Mouse (Mus musculus) MEL (cell line): ENCODE data around the gene Nap1l5. TPM values are rescaled to one million over a fixed set of nuclear protein-coding genes. Genes with fewer than 3 reads are reported as not detected.

ENCODE experiments used
- DNase-seq: peaks from one replicate; pipeline ENCODE4 v3.0.0; 2011; ENCODE audit warnings: low read depth, low spot score
- H3K27ac ChIP-seq: 2 replicates; pipeline ENCODE4 v1.5.1; 2012; ENCODE audit warnings: low read depth, mild to moderate bottlenecking, control low read depth, low read length, moderate library complexity; ENCODE audit not compliant: control insufficient read depth
- H3K27me3 ChIP-seq, 2 experiments: fragments of 150-350 bp in 1 of 2; sonication (generic) in 1 of 2; 2 replicates each; pipeline ENCODE4 v1.6.1; 2012; ENCODE audit warnings: low read length in 2 of 2, mild to moderate bottlenecking in 2 of 2, improper control_type of control experiment in 1 of 2, moderate library complexity in 1 of 2; ENCODE audit not compliant: insufficient read depth in 2 of 2, control insufficient read depth in 1 of 2
- H3K36me3 ChIP-seq, 2 experiments: 2 replicates each; pipeline ENCODE4 v1.6.1; 2012 to 2014; ENCODE audit warnings: low read length in 2 of 2, improper control_type of control experiment in 1 of 2, inconsistent platforms in 1 of 2, mild to moderate bottlenecking in 1 of 2; ENCODE audit not compliant: insufficient read depth in 2 of 2, control insufficient read depth in 1 of 2
- H3K4me1 ChIP-seq, 2 experiments: fragments of 150-350 bp in 1 of 2; sonication (generic) in 1 of 2; 2 replicates each; pipeline ENCODE4 v1.6.1; 2012; ENCODE audit warnings: low read length in 2 of 2, improper control_type of control experiment in 1 of 2, mild to moderate bottlenecking in 1 of 2; ENCODE audit not compliant: insufficient read depth in 2 of 2, control insufficient read depth in 1 of 2
- H3K4me3 ChIP-seq, 2 experiments: fragments of 150-350 bp in 1 of 2; sonication (generic) in 1 of 2; 2 replicates each; pipeline ENCODE4 v1.5.1; 2012; ENCODE audit warnings: low read depth in 2 of 2, low read length in 2 of 2, mild to moderate bottlenecking in 2 of 2, moderate library complexity in 2 of 2, control low read depth in 1 of 2, improper control_type of control experiment in 1 of 2; ENCODE audit not compliant: control insufficient read depth in 1 of 2, insufficient read depth in 1 of 2
- H3K79me2 ChIP-seq: 2 replicates; pipeline ENCODE4 v1.6.1; 2012; ENCODE audit warnings: mild to moderate bottlenecking, low read length, moderate library complexity; ENCODE audit not compliant: control insufficient read depth, poor library complexity, insufficient read depth
- H3K9ac ChIP-seq: 2 replicates; pipeline ENCODE4 v1.6.1; 2012; ENCODE audit warnings: low read depth, mild to moderate bottlenecking, control low read depth, low read length, moderate library complexity; ENCODE audit not compliant: control insufficient read depth, poor library complexity, severe bottlenecking
- H3K9me3 ChIP-seq: fragments of 150-350 bp; sonication (generic); replicated peaks from 2 replicates; pipeline ENCODE4 v1.6.1; 2012; ENCODE audit warnings: mild to moderate bottlenecking, low read length, improper control_type of control experiment, moderate library complexity; ENCODE audit not compliant: insufficient read depth
- CHD1 ChIP-seq: IDR thresholded peaks from 2 replicates; pipeline ENCODE4 v1.6.1; 2012; ENCODE audit warnings: low read depth, mild to moderate bottlenecking, inconsistent platforms, low read length, improper control_type of control experiment
- CHD2 ChIP-seq: IDR thresholded peaks from 2 replicates; pipeline ENCODE4 v1.6.1; 2011; ENCODE audit warnings: low read length, improper control_type of control experiment
- CTCF ChIP-seq, 3 experiments: IDR thresholded peaks in 2 of 3; conservative IDR thresholded peaks in 1 of 3; 2 replicates each; pipeline ENCODE4 v1.5.1; 2011 to 2012; ENCODE audit warnings: low read length in 3 of 3, low read depth in 2 of 3, mild to moderate bottlenecking in 2 of 3, improper control_type of control experiment in 1 of 3, inconsistent platforms in 1 of 3, mixed read lengths in 1 of 3, moderate library complexity in 1 of 3; ENCODE audit not compliant: control insufficient read depth in 1 of 3, insufficient read depth in 1 of 3, poor library complexity in 1 of 3, severe bottlenecking in 1 of 3
- E2F4 ChIP-seq: IDR thresholded peaks from 2 replicates; pipeline ENCODE4 v1.6.1; 2011; ENCODE audit warnings: low read depth, low read length, improper control_type of control experiment, borderline replicate concordance
- EP300 ChIP-seq, 2 experiments: IDR thresholded peaks; 2 replicates each; pipeline ENCODE4 v1.6.1; 2011; ENCODE audit warnings: improper control_type of control experiment in 2 of 2, low read length in 2 of 2, low read depth in 1 of 2, mild to moderate bottlenecking in 1 of 2
- ETS1 ChIP-seq: IDR thresholded peaks from 2 replicates; pipeline ENCODE4 v1.6.1; 2012; ENCODE audit warnings: low read depth, mild to moderate bottlenecking, inconsistent platforms, low read length, improper control_type of control experiment, moderate library complexity
- GATA1 ChIP-seq: IDR thresholded peaks from 2 replicates; pipeline ENCODE4 v1.6.1; 2011; ENCODE audit warnings: low read depth, low read length, improper control_type of control experiment
- HCFC1 ChIP-seq: IDR thresholded peaks from 2 replicates; pipeline ENCODE4 v1.6.1; 2012; ENCODE audit warnings: low read depth, mild to moderate bottlenecking, inconsistent platforms, low read length, improper control_type of control experiment, moderate library complexity
- MXI1 ChIP-seq: IDR thresholded peaks from 2 replicates; pipeline ENCODE4 v1.6.1; 2011; ENCODE audit warnings: mild to moderate bottlenecking, low read depth, low read length, improper control_type of control experiment
- MYB ChIP-seq: IDR thresholded peaks from 2 replicates; pipeline ENCODE4 v1.6.1; 2011; ENCODE audit warnings: mild to moderate bottlenecking, low read depth, low read length, improper control_type of control experiment
- NELFE ChIP-seq: IDR thresholded peaks from 2 replicates; pipeline ENCODE4 v1.6.1; 2011; ENCODE audit warnings: low read depth, low read length, improper control_type of control experiment
- POLR2A ChIP-seq, 2 experiments: IDR thresholded peaks; 2 replicates each; pipeline ENCODE4 v1.6.1; 2011 to 2012; ENCODE audit warnings: low read length in 2 of 2, mild to moderate bottlenecking in 2 of 2, control low read depth in 1 of 2, improper control_type of control experiment in 1 of 2, low read depth in 1 of 2, moderate library complexity in 1 of 2; ENCODE audit not compliant: control insufficient read depth in 1 of 2, insufficient read depth in 1 of 2, poor library complexity in 1 of 2
- POLR2AphosphoS2 ChIP-seq: IDR thresholded peaks from 2 replicates; pipeline ENCODE4 v1.6.1; 2011; ENCODE audit warnings: low read length, improper control_type of control experiment
- POLR2AphosphoS5 ChIP-seq: IDR thresholded peaks from 2 replicates; pipeline ENCODE4 v1.6.1; 2012; ENCODE audit warnings: low read depth, borderline replicate concordance, mild to moderate bottlenecking, inconsistent platforms, low read length, moderate library complexity, mixed read lengths
- RAD21 ChIP-seq: IDR thresholded peaks from 2 replicates; pipeline ENCODE4 v1.6.1; 2011; ENCODE audit warnings: mild to moderate bottlenecking, low read depth, low read length, improper control_type of control experiment
- RCOR1 ChIP-seq: IDR thresholded peaks from 2 replicates; pipeline ENCODE4 v1.6.1; 2012; ENCODE audit warnings: low read depth, mild to moderate bottlenecking, inconsistent platforms, low read length, improper control_type of control experiment
- SMC3 ChIP-seq: IDR thresholded peaks from 2 replicates; pipeline ENCODE4 v1.6.1; 2011; ENCODE audit warnings: low read depth, low read length, improper control_type of control experiment
- TAL1 ChIP-seq: IDR thresholded peaks from 2 replicates; pipeline ENCODE4 v1.6.1; 2012; ENCODE audit warnings: mild to moderate bottlenecking, inconsistent platforms, low read length, moderate library complexity, mixed read lengths
- TCF12 ChIP-seq: IDR thresholded peaks from 2 replicates; pipeline ENCODE4 v1.6.1; 2014; ENCODE audit warnings: low read depth, mild to moderate bottlenecking, inconsistent platforms, low read length, improper control_type of control experiment, moderate library complexity
- UBTF ChIP-seq: IDR thresholded peaks from 2 replicates; pipeline ENCODE4 v1.6.1; 2012; ENCODE audit warnings: low read depth, mild to moderate bottlenecking, inconsistent platforms, low read length, improper control_type of control experiment, moderate library complexity, borderline replicate concordance; ENCODE audit not compliant: insufficient read depth
- USF2 ChIP-seq, 2 experiments: IDR thresholded peaks; 2 replicates each; pipeline ENCODE4 v1.6.1; 2011 to 2012; ENCODE audit warnings: improper control_type of control experiment in 2 of 2, low read length in 2 of 2, borderline replicate concordance in 1 of 2, inconsistent platforms in 1 of 2, low read depth in 1 of 2, mild to moderate bottlenecking in 1 of 2; ENCODE audit not compliant: insufficient read depth in 1 of 2
- ZC3H11A ChIP-seq: IDR thresholded peaks from 2 replicates; pipeline ENCODE4 v1.6.1; 2012; ENCODE audit warnings: low read depth, mild to moderate bottlenecking, inconsistent platforms, low read length, improper control_type of control experiment
- ZNF384 ChIP-seq: IDR thresholded peaks from 2 replicates; pipeline ENCODE4 v1.6.1; 2012; ENCODE audit warnings: low read depth, mild to moderate bottlenecking, inconsistent platforms, low read length, improper control_type of control experiment
- polyA plus RNA-seq, 2 experiments: library from polyadenylated mRNA; stranded (reverse) in 1 of 2; unstranded in 1 of 2; fragments of >175 nt in 1 of 2; fragments of >200 nt in 1 of 2; gene quantifications; 2 replicates each; pipeline versions ENCODE4 v1.2.1 to v1.2.4; 2012; ENCODE audit warnings: low replicate concordance in 2 of 2, low read depth in 1 of 2; ENCODE audit not compliant: insufficient read length in 2 of 2, insufficient read depth in 1 of 2, missing spikeins in 1 of 2
- total RNA-seq: library from RNA; depleted of rRNA; stranded (reverse); fragments of 300-350 nt; gene quantifications from 2 replicates; pipeline ENCODE4 v1.2.3, GENCODE M21; 2012

Nap1l5 gene
- total and polyA plus RNA-seq, 3 experiments: 0.06 TPM; not detected in 2

DNA sequence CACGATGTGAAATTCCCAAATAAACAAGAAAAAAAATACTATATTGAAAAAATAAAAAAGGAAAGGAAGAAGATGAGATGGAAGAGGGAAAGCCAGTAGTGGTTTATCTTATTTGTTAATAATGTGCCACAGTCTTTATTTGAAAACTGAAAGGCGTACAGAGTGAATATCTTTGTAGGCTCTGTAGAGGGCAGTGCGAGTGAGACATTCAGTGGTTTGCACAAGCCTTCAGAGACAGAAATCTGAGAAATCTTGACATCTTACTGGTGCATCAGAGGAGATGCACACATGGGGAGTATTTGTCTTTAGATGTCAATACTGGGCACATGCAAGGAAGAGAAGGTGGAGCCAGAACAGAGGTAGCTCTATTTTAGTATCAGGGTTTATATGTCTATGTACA is 25.5 kb downstream of the Nap1l5 start:
- Histone ChIP-seq H3K4me3 (peak overlapping the region in 1 of 2 experiments; percentile 34; a peak in 1 of 4 replicates), H3K4me1 (peaks cover 14 to 15% of the 10 kb centered on the region in 2 experiments), H3K9me3 (no peaks in the 10 kb centered on the region), H3K27ac (peak overlapping the region; percentile 86; the same call in 1 of the 2 replicates), H3K9ac (no peak overlapping the region), H3K27me3 (no peaks in the 10 kb centered on the region), H3K36me3 (peaks cover 0 to 24% of the 10 kb centered on the region in 2 experiments; a peak in 2 of 4 replicates), H3K79me2 (no peaks in the 10 kb centered on the region)
- DNase-seq: peak; percentile 61
- TF ChIP-seq TAL1: no peak
- TF ChIP-seq RAD21: peak; percentile 26
- peak; percentile 55; the same call in 1 of the 2 replicates for TF ChIP-seq RCOR1
- TF ChIP-seq ETS1: no peak
- 0 out of 2 replicates have a peak, but pooled peaks have one; percentile 14 for TF ChIP-seq SMC3
- no peak for TF ChIP-seq HCFC1
- peak in 1 of 3 experiments; percentile 42; a peak in 2 of 6 replicates for TF ChIP-seq CTCF (IDR thresholded peaks at IDR 0.05 in 2 of 3, conservative IDR thresholded peaks at IDR 0.05 in 1 of 3; ENCODE audit: control insufficient read depth in 1 of 3, insufficient read depth in 1 of 3, low read depth in 2 of 3, low read length in 3 of 3, poor library complexity in 1 of 3, severe bottlenecking in 1 of 3)
- TF ChIP-seq UBTF: no peak
- TF ChIP-seq POLR2AphosphoS5: no peak
- TF ChIP-seq GATA1: no peak
- no peak for TF ChIP-seq E2F4
- TF ChIP-seq CHD2: no peak
- no peak for TF ChIP-seq POLR2A (IDR thresholded peaks at IDR 0.05; ENCODE audit: control insufficient read depth in 1 of 2, insufficient read depth in 1 of 2, low read depth in 1 of 2, low read length in 2 of 2, poor library complexity in 1 of 2)

DNA sequence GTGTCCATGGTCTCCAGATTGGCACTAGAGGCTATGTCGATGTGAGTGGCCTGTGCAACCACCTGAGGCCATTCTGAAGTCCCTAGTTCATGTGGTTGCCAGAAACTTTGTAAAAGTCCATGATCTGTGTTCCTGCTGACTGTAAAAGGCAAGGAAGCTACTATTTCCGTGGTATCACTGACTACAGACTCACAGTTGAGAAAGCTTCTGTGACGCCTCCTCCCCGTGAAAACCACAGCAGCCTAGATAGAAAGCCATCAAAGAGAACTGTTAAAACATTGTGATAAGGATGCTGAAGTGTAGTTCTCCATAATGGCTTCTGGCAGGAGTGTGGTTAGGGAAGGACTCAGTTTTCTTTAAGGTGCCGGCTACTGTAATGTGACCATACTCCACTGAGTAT is 26.0 kb downstream of the Nap1l5 start:
- Histone ChIP-seq H3K79me2 (no peaks in the 10 kb centered on the region), H3K36me3 (peaks cover 0 to 24% of the 10 kb centered on the region in 2 experiments; a peak in 2 of 4 replicates), H3K27ac (peak overlapping the region; percentile 86), H3K9ac (peak overlapping the region; percentile 22), H3K4me1 (peaks cover 14 to 15% of the 10 kb centered on the region in 2 experiments), H3K27me3 (no peaks in the 10 kb centered on the region), H3K4me3 (peak overlapping the region; percentile 23 to 34; a peak in 2 of 4 replicates), H3K9me3 (no peaks in the 10 kb centered on the region)
- peak; percentile 81 for DNase-seq
- TF ChIP-seq ZNF384 (no peak), POLR2AphosphoS5 (no peak), CHD1 (no peak), RCOR1 (peak; percentile 73), NELFE (no peak), POLR2AphosphoS2 (no peak), MYB (0 out of 2 replicates have a peak, but pooled peaks have one; percentile 45), ZC3H11A (no peak), ETS1 (peak; percentile 45; the same call in 1 of the 2 replicates), USF2 (IDR thresholded peaks at IDR 0.05; ENCODE audit: borderline replicate concordance in 1 of 2, insufficient read depth in 1 of 2, low read depth in 1 of 2, low read length in 2 of 2) (no peak), TCF12 (peak; percentile 56; the same call in 1 of the 2 replicates), HCFC1 (peak; percentile 62), EP300 (IDR thresholded peaks at IDR 0.05; ENCODE audit: low read depth in 1 of 2, low read length in 2 of 2) (peak; percentile 75 to 88), GATA1 (peak; percentile 79), MXI1 (peak; percentile 39; the same call in 1 of the 2 replicates)
